Mouse (Mus musculus) retina, postnatal 1 day (tissue): ENCODE measurements around the gene Bicra.

ENCODE experiments used
- DNase-seq: peaks from one replicate; pipeline ENCODE4 v3.0.0-alpha.2; 2012

Gene Bicra

DNA sequence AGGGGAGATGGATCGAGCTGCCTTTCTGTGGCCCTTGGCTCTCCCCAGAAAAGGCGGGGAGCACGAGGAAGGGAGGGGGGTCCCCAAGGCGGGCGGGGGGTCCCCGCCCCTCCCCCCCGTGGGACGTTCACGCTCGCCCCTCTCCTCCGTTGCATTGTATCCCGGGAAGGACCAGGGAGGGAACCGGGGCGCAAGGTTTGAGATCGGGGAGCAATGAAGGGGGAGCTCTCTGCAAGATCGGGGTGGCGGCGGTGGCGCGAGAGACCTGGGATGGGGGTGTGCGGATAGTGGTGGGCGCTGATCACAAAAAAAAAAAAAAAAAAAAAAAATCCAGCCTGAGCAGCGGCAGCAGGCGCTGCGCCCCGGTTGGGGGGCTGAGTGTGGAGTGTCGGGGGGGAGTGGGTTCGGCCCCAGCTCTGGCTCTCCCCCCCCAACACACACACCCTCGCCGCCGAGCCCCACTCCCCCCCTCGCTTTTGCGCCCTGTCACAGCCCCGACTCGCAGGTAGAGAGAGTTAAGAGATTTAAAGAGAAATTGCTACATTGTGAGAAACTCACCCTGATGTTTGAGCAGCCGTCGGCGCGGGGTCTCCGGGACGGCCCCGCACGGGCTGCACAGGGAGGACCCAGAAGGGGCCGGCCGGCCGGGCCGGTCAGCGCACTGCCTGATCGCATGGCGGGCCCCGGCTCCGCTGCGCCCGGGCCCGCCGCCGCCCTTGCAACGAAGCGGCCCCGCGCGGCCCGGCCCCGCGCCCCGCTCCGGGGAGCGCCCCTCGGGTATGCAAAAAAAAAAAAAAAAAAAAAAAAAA lies at the start of gene Bicra:
Gene Bicra (minus strand): TSS at position 584 of the 809 bp plus-strand sequence.
- peak; percentile 92 for DNase-seq

DNA sequence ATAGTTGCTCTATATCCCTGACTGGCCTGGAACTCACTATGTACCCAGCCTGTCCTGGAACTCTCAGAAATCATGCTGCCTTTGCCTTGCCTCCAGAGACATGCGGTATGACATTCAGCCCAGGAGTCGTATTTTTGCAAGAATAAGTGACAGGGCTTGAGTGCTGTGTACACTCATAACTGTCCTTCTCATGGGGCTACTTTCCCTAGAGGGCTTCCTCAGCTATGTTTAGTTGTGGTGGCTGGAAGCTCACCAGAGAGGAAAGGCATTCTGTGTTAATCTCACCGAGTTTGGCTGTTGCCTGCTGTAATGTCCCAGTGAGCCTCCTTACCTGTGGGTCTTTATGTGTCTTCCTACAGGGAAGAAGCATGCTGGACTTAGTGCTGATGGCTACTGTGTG lies 46.9 kb upstream of the Bicra start:
- DNase-seq, result no peak

DNA sequence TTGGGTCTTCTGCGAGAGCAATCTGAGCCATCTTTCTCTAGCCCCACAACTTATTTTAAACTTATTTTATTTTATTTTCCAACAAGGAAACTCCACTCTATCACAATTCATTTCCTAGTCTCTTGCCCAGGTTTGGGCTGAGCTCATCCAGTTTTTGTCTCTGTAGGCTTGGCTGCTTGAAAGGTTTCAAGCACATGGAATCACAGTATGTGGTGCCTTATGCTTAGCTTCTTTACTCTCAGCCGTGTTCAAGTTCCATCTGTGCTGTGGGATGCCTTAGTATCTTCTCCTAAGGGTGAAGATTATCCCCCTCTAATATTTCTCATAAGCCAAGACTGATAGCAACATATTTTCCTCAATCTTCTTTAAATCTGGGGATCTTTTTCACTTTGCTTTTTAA lies 39.9 kb upstream of the Bicra start:
- no peak for DNase-seq

DNA sequence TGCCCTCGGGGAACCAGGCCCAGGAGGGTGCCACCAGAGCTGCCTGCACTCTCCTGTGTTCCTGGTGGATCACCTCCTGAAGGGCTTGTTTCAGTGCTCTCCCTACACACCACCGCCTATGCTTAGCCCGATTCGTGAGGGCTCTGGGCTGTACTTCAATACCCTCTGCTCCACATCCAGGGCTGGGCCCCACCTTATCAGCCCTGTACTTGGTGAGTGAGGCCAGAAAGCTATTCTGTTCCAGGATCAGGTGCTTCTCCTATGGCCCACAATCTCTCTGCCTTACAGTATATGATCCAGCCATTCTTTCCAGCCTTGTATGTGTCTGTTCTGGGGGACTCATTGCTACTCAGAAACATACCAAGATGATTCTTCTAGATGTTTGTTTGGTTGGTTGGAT lies 35.6 kb upstream of the Bicra start:
- DNase-seq, result no peak

DNA sequence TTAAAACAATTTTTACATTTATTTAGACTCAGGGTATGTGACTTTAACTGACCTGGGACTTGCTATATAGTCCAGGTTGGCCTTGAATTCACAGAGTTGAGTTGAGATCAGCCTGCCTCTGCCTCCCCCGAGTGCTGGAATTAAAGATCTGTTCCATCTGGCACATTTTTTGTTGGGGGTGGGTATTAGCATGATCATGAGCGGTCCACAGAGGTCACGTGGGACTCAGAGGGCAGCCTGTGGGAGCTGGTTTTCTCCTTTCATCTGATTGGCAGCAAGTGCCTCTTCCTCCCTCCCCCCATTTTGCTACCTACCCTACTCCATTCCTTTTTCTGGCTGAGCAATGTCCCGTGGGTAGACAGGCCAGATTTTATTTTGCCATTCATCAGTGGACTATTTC lies 32.9 kb upstream of the Bicra start:
- DNase-seq, result no peak

DNA sequence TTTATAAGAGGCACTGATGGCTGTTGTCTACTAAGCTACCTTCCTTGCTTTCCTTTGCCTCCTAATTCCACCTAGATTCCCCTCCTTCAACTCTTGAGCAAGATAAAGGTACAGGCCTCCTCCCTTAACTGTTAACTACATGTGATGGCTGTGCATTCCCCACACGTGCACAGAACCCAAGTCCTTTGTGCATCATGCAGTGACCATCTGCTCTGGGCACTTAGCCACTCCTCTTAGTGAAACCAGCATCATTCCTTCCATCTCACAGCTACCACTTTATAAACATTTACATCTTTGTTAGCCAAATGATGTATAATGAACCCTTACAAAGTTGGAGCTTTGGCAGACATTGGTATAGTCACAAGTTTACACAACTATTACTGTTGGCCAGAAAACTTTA lies 32.2 kb upstream of the Bicra start:
- no peak for DNase-seq

DNA sequence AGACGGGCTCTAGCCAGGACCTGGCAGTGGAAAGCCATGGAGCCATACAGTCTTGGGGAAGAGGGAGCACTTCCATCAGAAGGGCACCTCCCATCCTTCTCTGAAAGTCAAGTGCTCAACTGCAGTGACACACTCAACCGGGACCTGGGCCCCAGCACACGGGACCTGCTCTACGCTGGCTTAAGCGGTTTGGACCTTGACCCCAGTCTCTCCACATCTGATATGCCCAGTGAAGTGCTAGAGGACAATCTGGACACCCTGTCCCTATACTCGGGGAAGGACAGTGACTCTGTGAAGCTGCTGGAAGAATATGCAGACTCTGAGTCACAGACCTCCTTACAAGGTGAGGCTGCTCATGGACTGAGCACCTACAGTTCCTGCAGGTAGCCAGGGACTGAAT lies 24.2 kb upstream of the Bicra start:
- DNase-seq, result no peak

DNA sequence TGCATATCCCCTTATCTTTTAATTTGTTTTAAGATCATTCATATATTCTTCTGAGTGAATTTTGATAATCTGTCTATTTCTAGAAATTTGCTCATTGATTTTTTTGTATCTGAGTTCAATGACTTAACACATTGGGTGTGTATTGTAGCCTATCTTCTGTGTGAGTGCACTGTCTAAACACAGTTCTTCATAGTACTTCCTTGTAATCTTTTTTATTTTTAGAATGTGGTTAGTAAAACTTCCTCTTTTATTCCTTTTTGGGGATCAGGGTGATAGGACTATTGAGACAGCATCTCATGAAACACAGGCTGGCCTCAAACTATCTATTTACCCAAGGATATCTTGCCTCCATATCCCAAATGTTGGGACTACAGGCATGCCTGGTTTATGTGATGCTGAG lies 23.1 kb upstream of the Bicra start:
- DNase-seq, result no peak

DNA sequence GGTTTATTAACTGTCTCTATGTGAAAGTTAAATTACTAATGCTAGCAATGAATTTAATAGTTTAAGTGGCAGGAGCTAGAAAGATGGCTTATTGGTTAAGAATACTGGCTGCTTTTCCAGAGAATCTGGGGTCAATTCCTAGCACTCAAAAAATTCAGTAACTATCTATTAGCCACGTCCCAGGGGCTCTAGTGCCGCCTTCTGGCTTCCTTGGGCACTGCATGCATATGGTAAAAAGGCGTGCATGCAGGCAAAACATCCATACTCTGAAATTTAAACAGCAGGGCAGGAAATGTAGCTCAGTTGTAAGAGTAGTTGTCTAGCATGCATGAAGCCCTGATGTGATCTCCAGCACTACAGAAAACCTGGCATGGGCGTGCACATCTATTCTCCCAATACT lies 15.8 kb upstream of the Bicra start:
- DNase-seq, result no peak

DNA sequence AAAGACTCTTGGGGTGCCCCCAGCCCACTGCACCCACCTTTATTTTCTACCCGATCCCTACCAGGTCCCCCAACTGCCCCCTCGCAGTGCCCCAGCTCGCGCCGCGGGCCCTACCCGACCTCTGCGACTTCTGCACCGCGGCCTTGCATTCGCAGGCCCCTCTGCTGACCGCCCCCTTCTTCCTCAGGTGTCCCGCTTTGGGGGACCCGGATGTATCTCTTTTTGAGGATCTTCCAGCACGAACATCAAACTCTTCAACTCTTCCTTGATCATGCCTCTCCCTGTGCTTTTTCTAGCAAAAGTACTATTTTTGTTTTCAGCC lies 14.3 kb upstream of the Bicra start:
- DNase-seq, result no peak

DNA sequence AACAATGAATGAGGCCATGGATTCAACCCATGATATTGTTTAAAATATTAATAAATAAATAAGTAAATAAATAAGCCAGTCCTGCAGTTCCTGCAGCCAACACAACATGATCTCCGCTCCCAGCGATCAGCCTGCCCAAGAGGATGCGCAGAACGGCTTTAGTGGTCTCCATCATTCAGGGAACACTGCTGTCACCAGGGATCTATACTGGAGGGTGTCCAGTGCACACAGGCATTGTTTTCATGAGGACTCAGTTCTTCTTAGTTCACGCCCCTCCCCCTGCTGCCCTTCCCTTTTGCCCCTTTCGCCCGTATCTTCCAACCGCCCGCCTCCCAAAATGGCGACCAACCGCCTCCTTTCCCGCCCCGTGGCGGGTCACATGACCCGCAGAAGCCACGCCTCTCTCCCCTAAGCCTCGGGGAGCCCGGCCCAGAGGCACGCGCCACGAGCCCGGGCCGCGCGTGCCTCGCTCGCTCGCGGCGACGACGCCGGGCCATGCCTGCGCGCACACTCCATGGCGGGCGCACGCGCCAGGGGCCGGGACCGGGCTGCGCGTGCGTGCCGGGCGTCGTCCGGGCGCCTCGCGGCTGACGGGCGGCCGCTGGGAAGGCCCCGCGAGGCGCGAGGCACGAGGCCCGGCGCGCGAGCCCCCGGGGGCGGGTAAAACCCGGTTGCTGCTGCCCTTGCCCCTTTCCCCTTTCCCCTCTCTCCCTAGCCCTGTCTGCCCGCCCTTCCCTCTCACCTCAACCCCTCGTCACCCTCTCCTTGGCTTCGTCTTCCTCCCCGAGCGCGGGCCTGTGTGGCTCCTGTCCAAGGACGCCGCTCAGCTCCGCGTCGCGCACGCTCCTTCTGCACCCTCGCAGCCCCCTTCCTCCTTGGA lies 13.7 kb upstream of the Bicra start, which contains the start of gene Zfp541:
Gene Zfp541 (plus strand): TSS at position 596 of the 880 bp plus-strand sequence.
- peak; percentile 31 for DNase-seq

DNA sequence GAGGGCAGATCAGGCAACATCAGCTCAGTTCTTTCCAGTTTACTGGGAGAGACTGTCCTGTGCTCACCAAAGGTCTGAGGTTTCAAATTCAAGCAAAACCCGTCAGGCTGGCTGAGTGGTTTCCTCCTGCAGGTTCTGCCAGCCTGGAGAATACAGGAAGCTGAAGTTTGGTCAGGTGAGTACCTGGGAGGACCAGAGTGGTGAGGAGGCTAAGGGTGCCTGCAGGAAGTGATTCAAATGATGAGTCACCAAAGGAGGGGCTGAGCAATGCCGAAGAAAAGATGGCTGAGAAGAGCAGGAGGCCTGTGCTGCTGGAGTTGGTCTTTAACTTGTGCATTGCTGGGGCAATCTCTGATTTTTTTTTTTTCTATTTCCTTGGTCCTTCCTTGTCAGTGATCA lies 9.4 kb upstream of the Bicra start:
- DNase-seq, result no peak

DNA sequence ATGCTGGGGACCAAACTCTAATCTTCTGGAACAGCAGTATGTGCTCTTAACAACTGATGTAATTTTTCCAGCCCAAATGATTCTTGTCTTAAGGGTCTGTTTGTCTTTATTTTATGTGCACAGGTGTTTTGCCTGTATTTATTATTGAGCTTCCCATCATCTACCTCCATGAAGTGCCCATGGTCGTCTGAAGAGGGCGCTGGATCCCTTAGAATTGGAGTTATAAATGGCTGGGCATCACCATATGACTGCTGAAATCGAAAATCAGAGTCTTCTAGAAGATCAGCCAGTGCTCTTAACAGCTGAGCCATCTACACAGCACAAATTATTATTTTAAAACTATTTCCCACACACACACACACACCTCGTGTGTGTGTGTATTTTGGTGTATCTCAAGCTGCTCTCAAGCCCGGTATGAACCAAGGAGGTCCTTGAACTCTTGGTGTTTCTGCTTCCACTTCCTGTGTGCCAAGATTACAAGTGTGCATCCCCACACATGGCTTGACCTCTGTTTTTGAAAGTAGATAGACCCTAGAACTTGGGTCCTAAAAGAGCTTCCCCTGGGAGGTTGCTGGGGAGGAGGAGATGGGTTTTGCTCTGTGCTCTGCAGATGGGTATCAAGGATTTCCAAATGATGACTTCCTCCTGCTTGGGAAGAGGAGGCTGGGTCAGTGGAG lies 8.9 kb upstream of the Bicra start:
- peak; percentile 48 for DNase-seq

DNA sequence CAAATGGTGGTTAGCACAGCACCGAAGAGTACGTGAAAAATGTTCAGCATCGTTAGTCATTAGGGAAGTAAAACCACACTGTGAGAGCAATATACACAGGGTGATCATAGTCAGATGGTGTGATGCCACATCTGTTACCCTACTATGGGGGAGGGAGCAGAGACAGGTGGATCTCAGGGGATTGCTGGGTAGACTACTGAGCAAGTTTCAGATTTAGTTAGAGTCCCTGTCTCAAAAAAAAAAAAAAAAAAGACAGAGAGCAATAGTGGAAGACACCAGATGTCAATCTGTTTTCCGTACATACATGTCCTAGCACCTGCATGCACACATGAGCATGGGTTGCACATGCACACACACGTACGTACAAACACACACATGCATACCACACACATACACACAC lies 7.9 kb upstream of the Bicra start:
- no peak for DNase-seq

DNA sequence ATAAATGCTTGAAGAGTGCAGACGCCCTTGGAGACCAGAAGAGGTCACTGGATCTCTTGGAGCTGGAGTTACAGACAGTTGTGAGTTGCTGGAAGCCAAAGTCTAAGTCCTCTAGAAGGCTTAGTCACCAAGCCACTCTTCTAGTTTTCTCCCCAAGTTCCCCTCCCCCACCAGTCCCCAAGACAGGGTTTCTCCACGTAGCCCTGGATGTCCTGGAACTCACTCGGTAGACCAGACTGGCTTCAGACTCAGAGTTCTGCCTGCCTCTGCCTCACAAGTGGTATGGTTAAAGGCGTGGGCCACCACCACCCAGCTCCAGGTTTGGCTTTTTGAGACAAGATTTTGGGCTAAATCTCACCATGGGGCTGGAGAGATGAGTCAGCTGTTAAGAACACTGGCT lies 7.2 kb upstream of the Bicra start:
- DNase-seq, result no peak

DNA sequence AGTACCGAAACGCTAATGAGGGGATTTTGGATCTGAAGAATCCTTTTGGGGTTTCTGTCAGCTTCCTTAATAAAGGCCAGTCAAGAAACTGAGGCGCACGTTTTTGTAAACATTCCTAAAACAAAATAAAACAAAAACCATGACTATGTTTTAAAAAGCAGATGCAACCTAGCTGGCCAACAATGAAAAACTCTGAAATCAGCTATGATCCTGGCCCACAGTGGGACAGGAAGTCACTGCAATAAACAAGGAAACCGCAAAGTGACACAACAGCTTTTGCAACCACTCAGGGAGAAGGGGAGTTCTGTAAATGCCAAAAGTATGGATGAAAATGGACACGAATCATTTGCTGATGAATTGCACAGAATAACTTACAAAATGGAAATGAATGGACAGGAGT lies 5.4 kb upstream of the Bicra start:
- no peak for DNase-seq

DNA sequence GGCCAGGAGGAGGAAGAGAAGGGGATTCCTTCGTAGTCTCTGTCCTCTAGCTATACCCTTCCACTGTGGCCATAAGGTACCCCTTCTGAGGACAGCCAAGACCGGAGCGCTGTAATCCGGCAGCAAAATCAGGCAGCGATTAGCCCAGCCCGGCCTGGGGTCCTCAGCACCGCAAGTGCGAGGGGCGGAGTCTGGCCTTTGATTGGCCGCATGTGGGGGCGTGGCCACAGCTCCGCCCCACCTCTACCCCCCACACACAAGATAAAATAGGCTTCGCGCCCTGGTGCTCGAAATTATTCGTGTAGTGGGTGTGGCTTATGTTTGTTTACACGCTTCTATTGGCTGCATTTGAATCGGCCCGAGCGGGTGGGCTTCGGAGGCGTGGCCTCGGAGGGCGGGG lies 5.0 kb upstream of the Bicra start:
- DNase-seq, result peak; percentile 98

DNA sequence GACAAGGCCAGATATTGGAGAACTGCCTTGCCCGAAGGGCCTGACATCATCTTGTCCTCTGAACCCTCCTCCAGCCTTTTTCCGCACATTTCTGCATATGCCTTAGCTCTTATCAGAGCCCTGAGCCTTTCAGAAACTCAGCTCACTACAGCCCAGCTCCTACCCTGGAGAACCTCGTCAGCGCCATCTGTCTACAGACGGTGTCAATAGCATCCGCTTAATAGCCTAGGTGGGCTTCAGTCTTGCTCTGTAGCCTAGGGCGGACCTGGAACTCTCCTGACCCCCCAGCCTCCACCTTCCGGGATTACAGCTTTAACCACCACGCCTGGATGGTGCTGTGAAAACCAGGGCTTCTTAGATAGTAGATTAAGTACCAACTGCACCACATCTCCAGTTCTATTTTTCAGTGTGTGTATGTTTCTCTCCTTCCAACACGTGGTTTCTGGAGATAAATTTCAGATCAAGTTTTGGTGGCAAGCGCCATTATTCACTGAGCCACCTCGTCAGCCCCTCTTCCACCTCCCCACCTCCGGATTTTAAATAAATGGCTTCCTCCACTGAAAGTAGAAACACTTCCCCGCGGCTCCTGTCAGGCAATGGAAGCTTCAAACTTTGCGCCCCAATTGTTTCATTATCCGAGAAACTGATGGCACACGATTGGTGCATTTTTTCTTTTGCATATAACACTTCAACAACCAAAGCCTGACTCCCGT lies 4.3 kb upstream of the Bicra start:
- peak; percentile 87 for DNase-seq

DNA sequence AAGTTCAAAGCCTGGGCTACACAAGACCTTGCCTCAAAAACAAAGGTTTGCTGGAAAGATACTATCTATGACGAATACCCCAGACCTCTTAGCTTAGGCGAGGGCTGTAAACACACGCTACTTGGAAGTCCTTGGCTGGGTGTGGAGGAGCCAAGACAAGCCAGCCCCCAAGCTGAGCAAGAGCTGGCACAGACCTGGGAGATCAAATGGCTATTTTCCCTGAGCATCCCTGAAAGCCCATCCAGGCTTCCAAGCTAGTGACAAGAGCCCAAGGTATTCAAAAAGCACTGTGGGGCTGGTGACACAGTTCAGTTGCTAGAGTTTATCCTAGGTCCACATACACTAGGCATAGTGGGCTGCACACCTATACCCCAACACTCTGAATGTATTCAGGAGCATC lies 2.9 kb upstream of the Bicra start:
- no peak for DNase-seq

DNA sequence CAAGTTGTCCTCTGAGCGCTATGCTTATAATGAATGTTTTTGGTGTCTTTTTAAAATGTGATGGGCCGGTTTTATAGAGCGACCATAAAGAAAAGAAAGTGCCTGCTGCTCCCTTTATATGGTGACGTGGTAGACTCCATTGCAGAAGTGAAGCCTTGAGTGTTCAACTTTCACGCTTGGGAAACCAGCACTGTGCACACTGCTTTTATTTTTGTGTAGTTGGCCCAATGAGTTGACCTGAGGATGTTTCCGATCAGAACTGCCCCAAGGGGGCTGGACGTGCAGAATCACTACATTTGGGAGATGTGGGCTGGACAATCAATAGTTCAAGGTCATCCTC lies 1.8 kb upstream of the Bicra start:
- DNase-seq, result no peak

DNA sequence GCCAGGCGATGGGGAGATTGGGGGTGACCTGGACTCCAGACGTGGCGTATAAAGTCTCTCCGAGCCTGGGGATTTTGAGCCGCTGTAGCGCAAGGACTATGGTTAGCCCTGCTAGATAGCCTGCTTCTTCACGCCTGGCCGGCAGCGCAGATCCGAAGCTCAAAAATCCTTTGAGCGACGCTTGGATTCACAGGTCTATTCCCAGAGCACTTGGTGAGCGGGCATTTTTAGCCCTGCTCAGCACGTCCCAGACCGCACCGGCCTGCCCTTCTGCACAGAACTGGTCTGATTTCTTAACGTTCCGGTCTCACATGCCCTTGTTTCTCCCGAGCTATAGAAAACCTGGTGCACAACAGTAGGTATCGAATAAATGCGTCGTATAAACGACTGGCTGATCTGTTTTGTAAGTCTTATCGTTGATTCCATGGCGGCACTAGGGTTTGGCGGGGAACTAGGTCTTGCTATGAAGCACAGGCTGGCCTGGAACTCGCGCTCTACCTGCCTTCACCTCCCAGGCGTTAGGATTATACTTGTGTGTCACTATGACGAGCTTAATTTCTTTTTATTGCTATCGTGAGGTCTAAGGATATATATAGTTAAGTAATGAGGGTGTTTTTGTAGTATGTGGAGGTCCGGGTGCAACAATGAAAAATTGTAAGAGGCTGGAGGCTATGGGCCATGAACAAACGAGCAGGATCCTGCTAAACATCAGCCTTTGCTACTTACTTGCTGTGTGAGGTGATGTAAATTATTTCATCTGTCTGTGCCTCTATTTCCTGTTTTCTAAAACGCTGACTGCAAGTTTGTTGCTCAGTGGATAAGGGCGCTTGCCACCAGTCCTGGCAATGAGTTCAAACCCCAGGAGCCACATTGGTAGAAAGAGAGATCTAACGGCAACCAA lies 1.2 kb upstream of the Bicra start:
- no peak for DNase-seq

DNA sequence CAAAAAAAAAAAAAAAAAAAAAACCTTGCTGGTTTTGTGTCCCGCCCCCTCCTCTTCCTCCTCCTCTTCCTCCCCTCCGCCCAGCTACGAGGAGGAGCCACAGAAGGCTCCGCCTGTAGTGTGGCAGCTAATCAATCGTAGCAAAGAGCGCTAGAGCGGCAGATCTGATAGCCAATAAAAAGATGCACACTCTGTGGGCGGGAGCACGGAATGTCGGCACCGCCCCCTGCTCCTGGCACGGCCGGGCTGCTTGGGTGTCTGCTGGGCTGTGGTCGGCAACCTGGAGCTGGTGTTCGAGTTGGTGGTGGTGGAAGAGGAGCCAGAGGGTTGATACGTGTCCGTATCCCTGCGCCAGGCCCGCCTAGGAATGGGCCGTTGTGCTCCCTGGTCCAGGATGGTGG lies 443 bp upstream of the Bicra start:
- DNase-seq, result peak; percentile 99
